Mouse (Mus musculus): ENCODE data around the gene Fxr1. TPM values are rescaled to one million over a fixed set of nuclear protein-coding genes. Genes with fewer than 3 reads are reported as not detected.
"Not testable (repeated sequence)": the region's sequence is repeated elsewhere in the genome, so short reads cannot be mapped to it uniquely, and the experiment has no call there.

Gene Fxr1
- polyA plus RNA-seq (2014; fragmentation: Nextera tagmentation; extraction: Ambion mirVana) = 66.4 and 68.7 TPM in 2 replicates

GRCm38 (mm10) chr3:34019540-34020381 is at the start of gene Fxr1:
Fxr1 (plus strand) TSS chr3:34019943.
- Histone ChIP-seq H3K9ac (ENCODE audit: low read depth, low read length) (peak within 1 kb of the TSS; percentile 98), H3K4me2 (replicated peaks; ENCODE audit: low read depth, low read length) (peak within 1 kb of the TSS; percentile 62), H3K9me3 (ENCODE audit: control insufficient read depth, low read length) (no peaks in the 10 kb centered on the region; the same call in 1 of the 2 replicates), H3K4me1 (ENCODE audit: control insufficient read depth, insufficient read depth, low read length) (0 out of 2 replicates have a peak, but pooled peaks cover 4% of the 10 kb centered on the region), H3K27me3 (ENCODE audit: control insufficient read depth, insufficient read depth, low read length) (no peaks in the 10 kb centered on the region), H3K36me3 (ENCODE audit: control insufficient read depth, insufficient read depth, low read length) (no peaks in the 10 kb centered on the region), H3K27ac (ENCODE audit: low read depth, low read length) (peak within 1 kb of the TSS; percentile 95), H3K4me3 (ENCODE audit: low read length) (peak within 1 kb of the TSS; percentile 97)
- ATAC-seq (ENCODE audit: low FRiP score, low TSS enrichment) = peak; percentile 98
- under 1% methylated on average over 40 of the region's 97 CpGs for WGBS

- H3K27me3 ChIP-seq (ENCODE audit: control insufficient read depth, insufficient read depth, low read length) = no peaks in the 10 kb centered on the region
- 69% methylated on average over 6 of the region's 6 CpGs for whole genome bisulfite sequencing
- no peak overlapping the region for H3K4me2 ChIP-seq (replicated peaks; ENCODE audit: low read depth, low read length)
- no peaks in the 10 kb centered on the region for H3K9me3 ChIP-seq (ENCODE audit: control insufficient read depth, low read length)
- no peak overlapping the region for H3K9ac ChIP-seq (ENCODE audit: low read depth, low read length)
- no peak for ATAC-seq (ENCODE audit: low FRiP score, low TSS enrichment)
- H3K4me1 ChIP-seq (ENCODE audit: control insufficient read depth, insufficient read depth, low read length) = no peaks in the 10 kb centered on the region
- no peak overlapping the region for H3K4me3 ChIP-seq (ENCODE audit: low read length)
- no peaks in the 10 kb centered on the region for H3K36me3 ChIP-seq (ENCODE audit: control insufficient read depth, insufficient read depth, low read length)
- H3K27ac ChIP-seq (ENCODE audit: low read depth, low read length) = no peak overlapping the region
These were observed 40.3 kb upstream of the Fxr1 start for GRCm38 (mm10) chr3:33979395-33979794.

GRCm38 (mm10) chr3:33982746-33983145 is 37.0 kb upstream of the Fxr1 start:
- no peak overlapping the region for H3K4me3 ChIP-seq (ENCODE audit: low read length)
- no peaks in the 10 kb centered on the region for H3K36me3 ChIP-seq (ENCODE audit: control insufficient read depth, insufficient read depth, low read length)
- H3K9ac ChIP-seq (ENCODE audit: low read depth, low read length) = no peak overlapping the region
- WGBS = 77% methylated on average over 5 of the region's 5 CpGs
- no peak overlapping the region for H3K4me2 ChIP-seq (replicated peaks; ENCODE audit: low read depth, low read length)
- no peaks in the 10 kb centered on the region for H3K27me3 ChIP-seq (ENCODE audit: control insufficient read depth, insufficient read depth, low read length)
- H3K9me3 ChIP-seq (ENCODE audit: control insufficient read depth, low read length) = no peaks in the 10 kb centered on the region
- no peak overlapping the region for H3K27ac ChIP-seq (ENCODE audit: low read depth, low read length)
- ATAC-seq (ENCODE audit: low FRiP score, low TSS enrichment) = no peak
- no peaks in the 10 kb centered on the region for H3K4me1 ChIP-seq (ENCODE audit: control insufficient read depth, insufficient read depth, low read length)

- no peak overlapping the region for H3K9ac ChIP-seq (ENCODE audit: low read depth, low read length)
- no peaks in the 10 kb centered on the region for H3K4me1 ChIP-seq (ENCODE audit: control insufficient read depth, insufficient read depth, low read length)
- WGBS = 81% methylated on average over 8 of the region's 8 CpGs
- H3K4me2 ChIP-seq (replicated peaks; ENCODE audit: low read depth, low read length) = no peak overlapping the region
- ATAC-seq (ENCODE audit: low FRiP score, low TSS enrichment) = no peak
- H3K27me3 ChIP-seq (ENCODE audit: control insufficient read depth, insufficient read depth, low read length) = no peaks in the 10 kb centered on the region
- no peak overlapping the region for H3K27ac ChIP-seq (ENCODE audit: low read depth, low read length)
- no peaks in the 10 kb centered on the region for H3K36me3 ChIP-seq (ENCODE audit: control insufficient read depth, insufficient read depth, low read length)
- H3K4me3 ChIP-seq (ENCODE audit: low read length) = no peak overlapping the region
- no peaks in the 10 kb centered on the region for H3K9me3 ChIP-seq (ENCODE audit: control insufficient read depth, low read length)
These were observed 30.4 kb upstream of the Fxr1 start for GRCm38 (mm10) chr3:33989302-33989701.

- Histone ChIP-seq H3K27me3 (ENCODE audit: control insufficient read depth, insufficient read depth, low read length) (no peaks in the 10 kb centered on the region), H3K27ac (ENCODE audit: low read depth, low read length) (no peak overlapping the region), H3K4me1 (ENCODE audit: control insufficient read depth, insufficient read depth, low read length) (no peaks in the 10 kb centered on the region), H3K4me2 (replicated peaks; ENCODE audit: low read depth, low read length) (no peak overlapping the region), H3K36me3 (ENCODE audit: control insufficient read depth, insufficient read depth, low read length) (no peaks in the 10 kb centered on the region), H3K9me3 (ENCODE audit: control insufficient read depth, low read length) (no peaks in the 10 kb centered on the region), H3K4me3 (ENCODE audit: low read length) (no peak overlapping the region), H3K9ac (ENCODE audit: low read depth, low read length) (no peak overlapping the region)
- ATAC-seq (ENCODE audit: low FRiP score, low TSS enrichment) = no peak
- 76% methylated on average over 10 of the region's 10 CpGs for WGBS
These were observed 29.3 kb upstream of the Fxr1 start for GRCm38 (mm10) chr3:33990451-33990850.

- ATAC-seq (ENCODE audit: low FRiP score, low TSS enrichment) = no peak
- no peaks in the 10 kb centered on the region for H3K36me3 ChIP-seq (ENCODE audit: control insufficient read depth, insufficient read depth, low read length)
- no peaks in the 10 kb centered on the region for H3K9me3 ChIP-seq (ENCODE audit: control insufficient read depth, low read length)
- no peak overlapping the region for H3K4me2 ChIP-seq (replicated peaks; ENCODE audit: low read depth, low read length)
- no peak overlapping the region for H3K27ac ChIP-seq (ENCODE audit: low read depth, low read length)
- H3K4me1 ChIP-seq (ENCODE audit: control insufficient read depth, insufficient read depth, low read length) = no peaks in the 10 kb centered on the region
- 74% methylated on average over 8 of the region's 8 CpGs for WGBS
- no peak overlapping the region for H3K4me3 ChIP-seq (ENCODE audit: low read length)
- no peak overlapping the region for H3K9ac ChIP-seq (ENCODE audit: low read depth, low read length)
- H3K27me3 ChIP-seq (ENCODE audit: control insufficient read depth, insufficient read depth, low read length) = no peaks in the 10 kb centered on the region
These were observed 28.8 kb upstream of the Fxr1 start for GRCm38 (mm10) chr3:33990921-33991320.

- Histone ChIP-seq H3K9ac (ENCODE audit: low read depth, low read length) (no peak overlapping the region), H3K4me1 (ENCODE audit: control insufficient read depth, insufficient read depth, low read length) (no peaks in the 10 kb centered on the region), H3K36me3 (ENCODE audit: control insufficient read depth, insufficient read depth, low read length) (no peaks in the 10 kb centered on the region), H3K9me3 (ENCODE audit: control insufficient read depth, low read length) (no peaks in the 10 kb centered on the region), H3K4me3 (ENCODE audit: low read length) (no peak overlapping the region), H3K27me3 (ENCODE audit: control insufficient read depth, insufficient read depth, low read length) (no peaks in the 10 kb centered on the region), H3K4me2 (replicated peaks; ENCODE audit: low read depth, low read length) (no peak overlapping the region), H3K27ac (ENCODE audit: low read depth, low read length) (no peak overlapping the region)
- no peak for ATAC-seq (ENCODE audit: low FRiP score, low TSS enrichment)
- WGBS = 79% methylated on average over 14 of the region's 14 CpGs
These were observed 26.2 kb upstream of the Fxr1 start for GRCm38 (mm10) chr3:33993421-33994126.

GRCm38 (mm10) chr3:33994127-33994488 is 25.6 kb upstream of the Fxr1 start:
- Histone ChIP-seq H3K36me3 (ENCODE audit: control insufficient read depth, insufficient read depth, low read length) (no peaks in the 10 kb centered on the region), H3K4me2 (replicated peaks; ENCODE audit: low read depth, low read length) (no peak overlapping the region), H3K27ac (ENCODE audit: low read depth, low read length) (no peak overlapping the region), H3K9ac (ENCODE audit: low read depth, low read length) (no peak overlapping the region), H3K27me3 (ENCODE audit: control insufficient read depth, insufficient read depth, low read length) (no peaks in the 10 kb centered on the region), H3K4me1 (ENCODE audit: control insufficient read depth, insufficient read depth, low read length) (no peaks in the 10 kb centered on the region), H3K4me3 (ENCODE audit: low read length) (no peak overlapping the region), H3K9me3 (ENCODE audit: control insufficient read depth, low read length) (no peaks in the 10 kb centered on the region)
- WGBS = 63% methylated on average over 3 of the region's 3 CpGs
- ATAC-seq (ENCODE audit: low FRiP score, low TSS enrichment) = no peak

- not testable (repeated sequence) for H3K4me1 ChIP-seq (ENCODE audit: control insufficient read depth, insufficient read depth, low read length); H3K27me3 ChIP-seq (ENCODE audit: control insufficient read depth, insufficient read depth, low read length); H3K4me3 ChIP-seq (ENCODE audit: low read length); H3K9ac ChIP-seq (ENCODE audit: low read depth, low read length); H3K36me3 ChIP-seq (ENCODE audit: control insufficient read depth, insufficient read depth, low read length); ATAC-seq (ENCODE audit: low FRiP score, low TSS enrichment); H3K27ac ChIP-seq (ENCODE audit: low read depth, low read length); H3K4me2 ChIP-seq (replicated peaks; ENCODE audit: low read depth, low read length); H3K9me3 ChIP-seq (ENCODE audit: control insufficient read depth, low read length)
These were observed 18.1 kb upstream of the Fxr1 start for GRCm38 (mm10) chr3:34001691-34002090.
